Mouse (Mus musculus) 3T3-L1 (cell line): ENCODE measurements at regions not wholly inside any gene's neighbourhood (a gene's known extent, or its start where the extent isn't known, plus 50 kb on each side); places are given as distances from the start of the nearest gene placed in this dataset.

Experiments used
- DNase-seq: peaks from one replicate; pipeline ENCODE4 v3.0.0-alpha.2; 2015; ENCODE audit warnings: low read depth, low spot score

- no peak for DNase-seq
Measured at GRCm38 (mm10) chr3:35496027-35496824, 257.7 kb upstream of the Atp11b start.

GRCm38 (mm10) chr3:35510314-35510713 is 243.6 kb upstream of the Atp11b start:
- no peak for DNase-seq

- DNase-seq = no peak
Measured at GRCm38 (mm10) chr3:35516517-35516916, 237.4 kb upstream of the Atp11b start.

- no peak for DNase-seq
Measured at GRCm38 (mm10) chr3:35520131-35520530, 233.8 kb upstream of the Atp11b start.

GRCm38 (mm10) chr3:35547696-35548095 is 206.2 kb upstream of the Atp11b start:
- DNase-seq = peak; percentile 54

- no peak for DNase-seq
Measured at GRCm38 (mm10) chr3:35551791-35552190, 202.1 kb upstream of the Atp11b start.

- DNase-seq = no peak
Measured at GRCm38 (mm10) chr3:35560425-35560824, 193.5 kb upstream of the Atp11b start.

- peak; percentile 40 for DNase-seq
Measured at GRCm38 (mm10) chr3:35574402-35574801, 179.5 kb upstream of the Atp11b start.
